Mouse (Mus musculus) neural tube, embryonic 12.5 days (tissue): ENCODE results near the gene Gng13. TPM values are rescaled to one million over a fixed set of nuclear protein-coding genes. Genes with fewer than 3 reads are reported as not detected.
"Not testable (repeated sequence)": the region's sequence is repeated elsewhere in the genome, so short reads cannot be mapped to it uniquely, and the experiment has no call there.

Experiments used
- ATAC-seq: fragments of 200-750 bp; cut with Nextera tagmentation; 2 replicates; pipeline ENCODE4 v1.8.0; 2017; ENCODE audit warnings: low read depth, mild to moderate bottlenecking, moderate TSS enrichment, moderate library complexity; ENCODE audit not compliant: low FRiP score
- H3K27ac ChIP-seq: fragments of 300-500 bp; sonication (generic); 2 replicates; pipeline ENCODE4 v1.5.1; 2016
- H3K27me3 ChIP-seq: fragments of 300-500 bp; sonication (generic); replicated peaks from 2 replicates; pipeline ENCODE4 v1.6.1; 2016; ENCODE audit warnings: mild to moderate bottlenecking
- H3K36me3 ChIP-seq: fragments of 300-500 bp; sonication (generic); 2 replicates; pipeline ENCODE4 v1.6.1; 2016; ENCODE audit warnings: mild to moderate bottlenecking
- H3K4me1 ChIP-seq: fragments of 300-500 bp; sonication (generic); 2 replicates; pipeline ENCODE4 v1.6.1; 2016
- H3K4me2 ChIP-seq: fragments of 300-500 bp; sonication (generic); replicated peaks from 2 replicates; pipeline ENCODE4 v1.6.1; 2016; ENCODE audit warnings: mild to moderate bottlenecking
- H3K4me3 ChIP-seq: fragments of 300-500 bp; sonication (generic); 2 replicates; pipeline ENCODE4 v1.5.1; 2016
- H3K9ac ChIP-seq: fragments of 300-500 bp; sonication (generic); 2 replicates; pipeline ENCODE4 v1.6.1; 2016; ENCODE audit warnings: mild to moderate bottlenecking
- H3K9me3 ChIP-seq: fragments of 300-500 bp; sonication (generic); 2 replicates; pipeline ENCODE4 v1.6.1; 2016; ENCODE audit warnings: mild to moderate bottlenecking
- WGBS: fragments of 180-500 bp; shearing (Covaris S2); methylation state at CpG from one replicate; pipeline ENCODE4 v1.1.7; 2016; 5-methylcytosine and 5-hydroxymethylcytosine counted together
- polyA plus RNA-seq: library from polyadenylated mRNA; unstranded; fragments of >200 nt; fragmentation: Nextera tagmentation; extraction: Ambion mirVana; gene quantifications from 2 replicates; pipeline ENCODE4 v1.2.1, GENCODE M21; 2016

Gene Gng13
- polyA plus RNA-seq, 1 experiment from 2014 or later = 2.1 TPM

DNA sequence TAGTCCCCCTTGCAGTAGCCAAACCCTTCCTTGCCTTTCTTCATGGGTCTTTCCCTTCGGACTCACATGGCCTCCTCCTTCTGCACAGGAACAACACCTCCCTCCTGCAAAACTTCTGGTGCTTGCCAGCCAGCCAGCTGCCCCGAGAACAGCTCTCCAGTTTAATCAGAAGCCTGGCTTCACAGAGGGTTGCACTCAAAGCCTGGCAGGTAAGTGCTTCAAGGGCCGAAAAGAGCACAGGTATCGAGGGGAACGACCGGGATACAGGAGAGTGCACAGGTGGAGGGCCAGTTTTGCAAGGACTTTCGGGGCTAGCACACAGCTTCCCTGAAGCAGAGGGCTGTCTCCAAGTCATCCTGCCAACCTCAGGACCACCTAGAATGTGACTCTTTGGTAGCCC is 21.9 kb downstream of the Gng13 start:
- Histone ChIP-seq H3K4me2 (no peak overlapping the region), H3K9ac (no peak overlapping the region), H3K4me3 (no peak overlapping the region), H3K9me3 (no peaks in the 10 kb centered on the region), H3K27ac (no peak overlapping the region), H3K36me3 (no peaks in the 10 kb centered on the region), H3K27me3 (0 out of 2 replicates have a peak, but pooled peaks cover 3% of the 10 kb centered on the region), H3K4me1 (no peaks in the 10 kb centered on the region)
- WGBS = 79% methylated on average over 7 of the region's 7 CpGs
- no peak for ATAC-seq

DNA sequence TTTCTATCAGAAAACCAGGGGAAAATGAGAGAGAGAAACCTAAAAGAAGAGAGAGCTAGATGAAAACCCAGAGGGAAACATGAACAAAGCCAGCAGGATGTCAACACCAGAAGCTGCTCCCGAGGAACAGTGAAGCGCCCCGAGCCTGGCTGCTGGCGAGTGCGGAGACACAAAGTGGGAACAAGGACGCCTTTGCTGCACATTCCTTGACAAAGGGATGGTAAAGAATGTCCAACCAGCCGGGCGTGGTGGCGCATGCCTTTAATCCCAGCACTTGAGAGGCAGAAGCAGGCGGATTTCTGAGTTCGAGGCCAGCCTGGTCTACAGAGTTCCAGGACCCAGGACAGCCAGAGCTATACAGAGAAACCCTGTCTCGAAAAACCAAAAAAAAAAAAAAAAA is 24.5 kb downstream of the Gng13 start:
- H3K27me3 ChIP-seq, H3K4me3 ChIP-seq, ATAC-seq, H3K4me2 ChIP-seq, H3K4me1 ChIP-seq, H3K27ac ChIP-seq, H3K9ac ChIP-seq, H3K36me3 ChIP-seq, H3K9me3 ChIP-seq: not testable (repeated sequence)
- 78% methylated on average over 12 of the region's 12 CpGs for WGBS

DNA sequence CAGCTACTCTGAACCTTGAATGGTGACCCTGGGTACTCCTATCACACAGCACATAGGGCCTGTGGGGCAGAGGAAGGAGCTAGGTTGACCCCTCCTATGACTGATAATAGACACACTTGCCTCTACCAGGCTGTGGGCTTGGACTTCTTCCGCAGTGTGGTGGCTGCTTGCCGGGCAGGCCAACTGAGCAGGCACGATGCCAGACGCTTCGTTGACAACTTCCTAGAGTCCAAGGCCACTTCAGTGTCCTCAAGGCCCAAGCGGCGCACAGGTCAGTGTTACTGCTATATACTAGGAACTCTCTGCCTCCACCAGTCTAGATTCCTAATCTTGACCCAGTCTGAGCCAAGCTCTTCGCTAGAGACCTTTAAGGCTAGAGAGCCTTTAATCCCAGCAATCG is 26.9 kb downstream of the Gng13 start:
- H3K4me3 ChIP-seq = no peak overlapping the region
- no peak overlapping the region for H3K9ac ChIP-seq
- no peaks in the 10 kb centered on the region for H3K36me3 ChIP-seq
- H3K4me1 ChIP-seq = no peaks in the 10 kb centered on the region
- no peak overlapping the region for H3K4me2 ChIP-seq
- ATAC-seq = no peak
- WGBS = 90% methylated on average over 9 of the region's 9 CpGs
- no peaks in the 10 kb centered on the region for H3K9me3 ChIP-seq
- 0 out of 2 replicates have a peak, but pooled peaks cover 3% of the 10 kb centered on the region for H3K27me3 ChIP-seq
- no peak overlapping the region for H3K27ac ChIP-seq

DNA sequence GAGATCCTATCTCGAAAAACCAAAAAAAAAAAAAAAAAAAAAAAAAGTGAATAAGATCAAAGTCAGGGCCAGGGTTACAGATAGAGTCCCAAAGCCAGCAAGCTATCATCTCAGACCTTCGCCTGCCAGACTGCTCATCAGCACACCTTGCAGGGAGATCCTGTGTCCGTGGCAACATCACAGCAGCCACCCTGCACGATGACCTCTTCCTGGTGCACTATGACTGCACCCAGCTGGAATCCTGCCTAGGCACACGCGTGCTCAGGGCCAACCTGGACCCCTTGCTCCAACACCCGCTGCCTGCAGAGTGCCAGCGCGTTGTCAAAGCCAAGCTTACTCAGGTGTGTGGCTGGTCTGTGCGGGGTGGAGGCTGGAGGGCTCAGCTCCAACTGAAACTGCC is 27.3 kb downstream of the Gng13 start:
- WGBS = 81% methylated on average over 10 of the region's 10 CpGs

DNA sequence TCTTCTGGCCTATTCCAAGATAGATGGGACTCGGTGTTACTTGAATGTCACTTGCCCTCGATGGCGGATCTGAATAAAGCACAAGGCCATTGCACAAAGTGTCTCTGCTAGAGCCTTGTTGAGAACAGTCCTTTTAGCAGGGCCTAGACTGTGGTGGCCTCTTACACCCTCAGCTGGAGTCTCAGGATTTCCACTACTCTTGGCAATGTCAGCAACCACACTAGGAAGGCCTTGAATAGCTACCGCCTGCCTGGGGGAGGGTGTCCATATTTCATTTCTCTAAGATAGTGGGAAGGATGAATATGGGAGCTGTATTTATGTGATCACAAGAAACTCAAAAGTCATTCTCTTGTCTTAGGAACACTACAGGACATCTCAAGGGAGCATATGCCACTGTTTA is 31.3 kb downstream of the Gng13 start:
- no peak overlapping the region for H3K4me2 ChIP-seq
- WGBS = 93% methylated on average over 4 of the region's 4 CpGs
- no peaks in the 10 kb centered on the region for H3K27me3 ChIP-seq
- no peak for ATAC-seq
- no peak overlapping the region for H3K9ac ChIP-seq
- no peak overlapping the region for H3K27ac ChIP-seq
- H3K9me3 ChIP-seq = no peaks in the 10 kb centered on the region
- no peak overlapping the region for H3K4me3 ChIP-seq
- 0 out of 2 replicates have a peak, but pooled peaks cover 5% of the 10 kb centered on the region for H3K4me1 ChIP-seq
- no peaks in the 10 kb centered on the region for H3K36me3 ChIP-seq

More for the DNA sequence above, 27.3 kb downstream of the Gng13 start:
- Histone ChIP-seq H3K9ac (no peak overlapping the region), H3K4me1 (no peaks in the 10 kb centered on the region), H3K9me3 (no peaks in the 10 kb centered on the region), H3K4me3 (no peak overlapping the region), H3K27ac (no peak overlapping the region), H3K36me3 (no peaks in the 10 kb centered on the region), H3K4me2 (no peak overlapping the region), H3K27me3 (0 out of 2 replicates have a peak, but pooled peaks cover 3% of the 10 kb centered on the region)
- ATAC-seq = no peak

DNA sequence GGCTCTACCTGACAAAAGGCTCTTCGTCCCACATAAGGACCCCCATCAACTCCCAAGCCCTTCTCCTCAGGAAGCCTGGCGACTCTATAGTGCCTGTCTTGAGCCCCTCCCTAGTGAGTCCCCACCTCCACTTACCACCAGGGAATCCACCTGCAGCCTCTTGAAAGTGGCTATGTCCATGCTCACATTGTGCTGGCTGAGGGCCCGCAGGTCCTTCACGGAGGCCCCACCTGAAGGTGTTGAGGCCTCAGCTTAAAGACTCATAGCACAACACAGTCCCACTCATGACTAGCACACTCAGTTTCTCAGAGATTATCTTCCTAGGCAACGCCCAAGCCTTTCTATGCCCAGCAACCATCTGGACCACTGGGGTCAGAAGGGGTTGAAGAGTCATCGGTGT is 32.3 kb downstream of the Gng13 start:
- Histone ChIP-seq H3K9ac (no peak overlapping the region), H3K36me3 (no peaks in the 10 kb centered on the region), H3K4me1 (0 out of 2 replicates have a peak, but pooled peaks cover 5% of the 10 kb centered on the region), H3K27ac (no peak overlapping the region), H3K9me3 (no peaks in the 10 kb centered on the region), H3K4me3 (no peak overlapping the region), H3K27me3 (no peaks in the 10 kb centered on the region), H3K4me2 (no peak overlapping the region)
- no peak for ATAC-seq
- 85% methylated on average over 6 of the region's 6 CpGs for WGBS

DNA sequence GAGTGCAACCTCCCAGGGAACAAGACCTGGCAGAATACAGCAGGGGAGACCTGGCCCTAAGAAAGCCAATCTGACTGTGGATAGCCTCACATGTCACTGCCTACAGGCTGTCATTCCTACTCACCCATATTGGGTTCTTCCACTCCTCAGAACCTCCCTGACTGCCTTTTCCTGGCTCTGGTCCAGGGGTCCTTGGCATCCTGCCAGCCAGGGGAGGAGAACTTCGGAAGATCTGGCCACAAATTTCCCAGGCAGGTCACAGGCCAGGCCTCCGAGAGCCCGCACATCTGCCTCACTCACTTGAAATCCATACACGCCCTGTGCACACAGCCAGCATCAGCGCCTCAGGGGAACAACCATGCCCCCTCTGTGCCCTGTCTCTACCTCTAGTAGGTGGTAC is 34.5 kb downstream of the Gng13 start:
- Histone ChIP-seq H3K27me3 (no peaks in the 10 kb centered on the region; the same call in 1 of the 2 replicates), H3K27ac (no peak overlapping the region), H3K36me3 (no peaks in the 10 kb centered on the region), H3K9ac (no peak overlapping the region), H3K9me3 (no peaks in the 10 kb centered on the region), H3K4me2 (no peak overlapping the region), H3K4me3 (no peak overlapping the region), H3K4me1 (0 out of 2 replicates have a peak, but pooled peaks cover 5% of the 10 kb centered on the region)
- ATAC-seq = no peak
- WGBS = 57% methylated on average over 5 of the region's 5 CpGs

DNA sequence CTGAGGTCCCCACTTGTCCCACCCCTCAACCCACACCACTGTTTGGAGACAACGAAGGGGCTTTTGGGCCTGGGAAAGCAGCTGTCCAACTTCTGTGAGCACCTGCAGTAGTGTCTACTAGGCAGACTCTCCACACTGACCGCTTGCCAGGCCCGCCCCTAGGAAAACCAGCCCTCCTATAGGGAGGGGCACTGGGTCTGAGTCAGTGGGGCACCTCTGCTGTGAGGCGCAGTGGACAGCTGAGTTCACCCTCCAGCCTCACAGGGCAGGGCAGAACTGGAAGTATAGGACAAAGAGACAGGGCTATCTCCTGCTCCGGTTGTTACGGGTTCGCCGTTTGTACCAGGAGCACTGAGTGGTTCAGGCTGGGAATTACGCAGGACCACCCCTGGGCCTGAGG is 37.3 kb downstream of the Gng13 start, which contains the start of gene Msln:
Gene Msln, minus strand, starts transcription at position 138 of the 400 bp plus-strand sequence.
- 86% methylated on average over 9 of the region's 9 CpGs for WGBS
- H3K4me3 ChIP-seq = no peak within 1 kb of the TSS

DNA sequence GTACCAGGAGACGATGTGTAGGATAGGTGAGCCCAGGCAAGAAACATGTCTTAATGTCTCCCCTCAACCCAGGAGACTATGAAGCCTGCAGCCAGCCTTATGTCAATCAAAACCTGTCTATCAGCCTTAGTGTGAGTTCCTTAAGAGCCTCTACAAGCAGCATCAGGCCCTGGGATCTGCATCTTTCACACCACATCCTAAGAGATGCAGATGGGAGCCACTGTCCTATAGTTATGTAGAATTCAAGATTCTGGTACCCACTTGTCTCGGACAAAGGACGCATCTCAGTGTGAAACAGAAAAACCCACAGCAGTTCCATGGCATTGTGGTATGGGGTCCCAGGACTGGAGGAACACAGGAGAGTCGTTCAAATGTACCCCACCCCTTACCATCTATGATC is 38.1 kb downstream of the Gng13 start:
- Histone ChIP-seq H3K27ac (no peak overlapping the region), H3K27me3 (no peaks in the 10 kb centered on the region; the same call in 1 of the 2 replicates), H3K9me3 (no peaks in the 10 kb centered on the region), H3K4me2 (no peak overlapping the region), H3K36me3 (no peaks in the 10 kb centered on the region), H3K4me3 (no peak overlapping the region), H3K4me1 (0 out of 2 replicates have a peak, but pooled peaks cover 5% of the 10 kb centered on the region), H3K9ac (no peak overlapping the region)
- no peak for ATAC-seq
- WGBS = 72% methylated on average over 4 of the region's 4 CpGs

More for the DNA sequence above, 37.3 kb downstream of the Gng13 start, which contains the start of gene Msln:
- Histone ChIP-seq H3K36me3 (no peaks in the 10 kb centered on the region), H3K9me3 (no peaks in the 10 kb centered on the region), H3K27ac (no peak within 1 kb of the TSS), H3K4me2 (no peak within 1 kb of the TSS), H3K27me3 (no peaks in the 10 kb centered on the region; the same call in 1 of the 2 replicates), H3K9ac (no peak within 1 kb of the TSS), H3K4me1 (0 out of 2 replicates have a peak, but pooled peaks cover 5% of the 10 kb centered on the region)
- no peak for ATAC-seq

DNA sequence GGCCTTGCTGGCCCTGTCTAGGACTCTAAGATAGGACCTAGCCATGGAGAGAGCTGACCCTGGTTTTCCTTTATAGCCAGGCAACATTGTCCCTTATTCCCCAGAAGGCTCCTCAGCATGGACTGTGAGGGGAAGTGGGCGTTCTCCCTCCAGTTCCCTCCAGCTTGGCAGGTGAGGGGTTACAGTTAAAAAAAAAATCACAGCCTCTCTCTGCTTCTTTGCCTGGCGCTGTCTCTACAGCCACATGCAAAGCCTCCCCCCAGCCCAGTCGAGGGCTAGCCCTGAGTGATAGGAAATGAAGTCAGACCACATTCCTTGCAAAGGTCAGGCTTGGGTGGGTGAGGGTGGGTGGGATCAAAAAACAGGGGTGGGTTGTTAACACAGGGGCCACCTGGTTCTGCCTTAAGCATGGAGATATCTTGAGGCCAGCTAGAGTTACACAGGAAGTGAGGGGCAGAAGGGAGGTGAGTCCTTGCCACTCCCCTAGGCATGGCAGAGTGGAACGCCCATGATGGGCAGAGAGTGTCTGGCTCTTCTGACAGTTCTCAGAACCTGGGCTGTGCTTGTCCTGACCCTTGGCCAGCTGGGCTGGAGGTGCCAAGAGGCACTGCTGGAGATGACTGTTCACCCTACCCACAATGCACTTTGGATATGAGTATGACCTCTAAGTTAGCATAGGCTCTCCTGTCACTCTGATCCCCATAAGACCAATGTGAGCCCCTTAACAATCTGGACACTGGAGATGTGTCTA is 38.8 kb downstream of the Gng13 start:
- H3K27ac ChIP-seq = no peak overlapping the region
- no peak overlapping the region for H3K4me2 ChIP-seq
- no peak overlapping the region for H3K9ac ChIP-seq
- no peaks in the 10 kb centered on the region; the same call in 1 of the 2 replicates for H3K27me3 ChIP-seq
- no peak for ATAC-seq
- no peak overlapping the region for H3K4me3 ChIP-seq
- WGBS = 66% methylated on average over 4 of the region's 4 CpGs
- H3K36me3 ChIP-seq = no peaks in the 10 kb centered on the region
- no peaks in the 10 kb centered on the region for H3K9me3 ChIP-seq
- 0 out of 2 replicates have a peak, but pooled peaks cover 5% of the 10 kb centered on the region for H3K4me1 ChIP-seq

DNA sequence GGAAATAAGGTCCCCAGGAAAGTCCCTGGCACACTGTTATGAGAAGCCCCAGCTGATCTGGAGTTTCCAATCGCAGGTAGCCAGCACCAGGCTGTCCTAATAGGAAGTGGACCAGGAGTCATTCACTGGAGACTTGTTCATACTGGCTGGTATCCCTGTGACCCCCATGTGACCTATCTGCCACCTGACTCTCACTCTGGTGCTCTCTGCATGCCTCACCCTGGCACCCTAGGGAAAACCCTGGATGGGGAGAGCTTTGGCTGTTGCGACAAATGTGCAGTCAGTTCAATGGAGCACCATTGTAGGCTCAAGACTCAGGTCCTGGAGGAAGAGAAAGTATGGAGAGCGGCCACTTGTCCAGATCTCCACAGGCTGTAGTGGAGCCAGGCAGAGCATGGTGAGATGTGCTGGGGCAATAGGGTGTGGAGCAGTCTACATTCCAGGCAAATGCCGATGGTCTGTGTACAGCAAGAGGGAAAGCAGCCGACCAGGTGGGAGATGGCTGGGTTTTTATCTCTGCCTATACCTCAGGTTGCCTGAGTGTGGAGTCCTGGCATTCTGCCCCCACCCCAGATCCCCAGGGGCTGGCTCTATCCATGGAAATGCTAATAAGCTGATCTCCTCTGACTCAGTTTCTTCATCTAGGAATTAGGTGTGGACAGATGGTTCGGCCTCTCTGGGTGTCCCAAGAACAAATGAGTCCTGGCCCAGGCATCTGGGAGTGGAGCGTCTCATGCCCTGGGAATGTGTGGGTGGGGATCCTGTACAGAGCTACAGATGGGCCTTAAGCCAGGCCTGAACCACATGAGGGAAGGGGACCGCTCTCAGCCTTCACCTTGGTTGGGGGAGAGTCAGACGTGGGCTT is 39.6 kb downstream of the Gng13 start:
- no peak overlapping the region for H3K4me2 ChIP-seq
- no peak overlapping the region for H3K9ac ChIP-seq
- WGBS = 83% methylated on average over 9 of the region's 9 CpGs
- no peak overlapping the region for H3K4me3 ChIP-seq
- no peak overlapping the region for H3K27ac ChIP-seq
- ATAC-seq = no peak
- no peaks in the 10 kb centered on the region; the same call in 1 of the 2 replicates for H3K27me3 ChIP-seq
- H3K9me3 ChIP-seq = no peaks in the 10 kb centered on the region
- H3K36me3 ChIP-seq = no peaks in the 10 kb centered on the region
- 0 out of 2 replicates have a peak, but pooled peaks cover 2% of the 10 kb centered on the region for H3K4me1 ChIP-seq

DNA sequence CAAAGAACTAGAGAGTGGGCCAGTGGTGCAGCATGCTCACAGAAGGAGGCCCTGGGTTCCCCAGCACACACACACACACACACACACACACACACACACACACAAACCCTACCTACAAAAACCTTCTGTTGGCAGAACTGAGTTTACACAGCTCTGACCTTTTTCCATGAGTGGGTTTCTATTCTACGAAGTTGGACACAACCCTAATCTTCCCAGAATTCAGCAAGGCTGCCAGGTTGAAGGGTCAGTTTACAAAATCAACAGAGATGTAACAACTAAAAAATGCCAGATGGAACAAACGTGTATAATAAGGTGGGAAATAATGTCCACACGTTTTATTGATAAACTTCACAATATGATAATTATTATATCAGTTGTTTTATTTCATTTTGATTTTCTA is 40.7 kb downstream of the Gng13 start:
- Histone ChIP-seq H3K9me3 (no peaks in the 10 kb centered on the region), H3K36me3 (no peaks in the 10 kb centered on the region), H3K27me3 (no peaks in the 10 kb centered on the region; the same call in 1 of the 2 replicates), H3K4me1 (no peaks in the 10 kb centered on the region), H3K9ac (no peak overlapping the region), H3K4me3 (no peak overlapping the region), H3K27ac (no peak overlapping the region), H3K4me2 (no peak overlapping the region)
- ATAC-seq = no peak
- 80% methylated on average over 3 of the region's 3 CpGs for WGBS
